Mouse (Mus musculus): ENCODE data around the gene Myoz2. TPM values are rescaled to one million over a fixed set of nuclear protein-coding genes. Genes with fewer than 3 reads are reported as not detected.

Gene Myoz2
- polyA plus RNA-seq, 1 experiment from 2014 or later: 0.62 TPM

- Histone ChIP-seq H3K27ac (ENCODE audit: low read depth, low read length) (no peak overlapping the region), H3K4me3 (ENCODE audit: low read depth, low read length) (no peak overlapping the region), H3K36me3 (ENCODE audit: control insufficient read depth, insufficient read depth, low read length) (no peaks in the 10 kb centered on the region), H3K4me2 (replicated peaks; ENCODE audit: low read depth, low read length) (no peak overlapping the region), H3K9me3 (ENCODE audit: control insufficient read depth, low read length) (no peaks in the 10 kb centered on the region), H3K4me1 (replicated peaks; ENCODE audit: control insufficient read depth, insufficient read depth, low read length) (no peaks in the 10 kb centered on the region), H3K27me3 (ENCODE audit: control insufficient read depth, insufficient read depth, low read length) (no peaks in the 10 kb centered on the region), H3K9ac (ENCODE audit: low read depth, low read length) (no peak overlapping the region)
- ATAC-seq (ENCODE audit: low FRiP score) (no peak), DNase-seq (ENCODE audit: low spot score) (no peak)
- WGBS: 91% methylated on average over 11 of the region's 11 CpGs
Measured at GRCm38 (mm10) chr3:122986906-122987305, 47.9 kb downstream of the Myoz2 start.

GRCm38 (mm10) chr3:122986386-122986785 is 48.4 kb downstream of the Myoz2 start:
- DNase-seq (ENCODE audit: low spot score) (no peak), ATAC-seq (ENCODE audit: low FRiP score) (no peak)
- Histone ChIP-seq H3K27me3 (ENCODE audit: control insufficient read depth, insufficient read depth, low read length) (no peaks in the 10 kb centered on the region), H3K4me1 (replicated peaks; ENCODE audit: control insufficient read depth, insufficient read depth, low read length) (no peaks in the 10 kb centered on the region), H3K36me3 (ENCODE audit: control insufficient read depth, insufficient read depth, low read length) (no peaks in the 10 kb centered on the region), H3K9me3 (ENCODE audit: control insufficient read depth, low read length) (no peaks in the 10 kb centered on the region), H3K27ac (ENCODE audit: low read depth, low read length) (no peak overlapping the region), H3K9ac (ENCODE audit: low read depth, low read length) (no peak overlapping the region), H3K4me3 (ENCODE audit: low read depth, low read length) (no peak overlapping the region), H3K4me2 (replicated peaks; ENCODE audit: low read depth, low read length) (no peak overlapping the region)
- WGBS: 62% methylated on average over 1 of the region's 1 CpGs

- H3K4me2 ChIP-seq (replicated peaks; ENCODE audit: low read depth, low read length): peak overlapping the region; percentile 54
- no peaks in the 10 kb centered on the region for H3K4me1 ChIP-seq (replicated peaks; ENCODE audit: control insufficient read depth, insufficient read depth, low read length)
- WGBS: 22% methylated on average over 13 of the region's 13 CpGs
- peak overlapping the region; percentile 91; the same call in 1 of the 2 replicates for H3K9ac ChIP-seq (ENCODE audit: low read depth, low read length)
- ATAC-seq (ENCODE audit: low FRiP score) (no peak), DNase-seq (ENCODE audit: low spot score) (peak; percentile 39)
- H3K27ac ChIP-seq (ENCODE audit: low read depth, low read length): no peak overlapping the region
- H3K36me3 ChIP-seq (ENCODE audit: control insufficient read depth, insufficient read depth, low read length): no peaks in the 10 kb centered on the region
- no peaks in the 10 kb centered on the region for H3K27me3 ChIP-seq (ENCODE audit: control insufficient read depth, insufficient read depth, low read length)
- no peaks in the 10 kb centered on the region for H3K9me3 ChIP-seq (ENCODE audit: control insufficient read depth, low read length)
- H3K4me3 ChIP-seq (ENCODE audit: low read depth, low read length): peak overlapping the region; percentile 71
Measured at GRCm38 (mm10) chr3:122985183-122985944, 49.5 kb downstream of the Myoz2 start.

GRCm38 (mm10) chr3:122984249-122985182 is 50.3 kb downstream of the Myoz2 start, which contains the start of gene Usp53:
Gene Usp53 (minus strand): TSS chr3:122984510.
- ATAC-seq (ENCODE audit: low FRiP score) (peak; percentile 98), DNase-seq (ENCODE audit: low spot score) (peak; percentile 94)
- Histone ChIP-seq H3K4me2 (replicated peaks; ENCODE audit: low read depth, low read length) (peak within 1 kb of the TSS; percentile 54), H3K27ac (ENCODE audit: low read depth, low read length) (peak within 1 kb of the TSS; percentile 82), H3K9ac (ENCODE audit: low read depth, low read length) (peak within 1 kb of the TSS; percentile 91), H3K36me3 (ENCODE audit: control insufficient read depth, insufficient read depth, low read length) (no peaks in the 10 kb centered on the region), H3K4me3 (ENCODE audit: low read depth, low read length) (peak within 1 kb of the TSS; percentile 71), H3K9me3 (ENCODE audit: control insufficient read depth, low read length) (no peaks in the 10 kb centered on the region), H3K4me1 (replicated peaks; ENCODE audit: control insufficient read depth, insufficient read depth, low read length) (no peaks in the 10 kb centered on the region), H3K27me3 (ENCODE audit: control insufficient read depth, insufficient read depth, low read length) (no peaks in the 10 kb centered on the region)
- under 1% methylated on average over 78 of the region's 94 CpGs for WGBS

GRCm38 (mm10) chr3:122983849-122984248 is 51.0 kb downstream of the Myoz2 start:
- H3K27me3 ChIP-seq (ENCODE audit: control insufficient read depth, insufficient read depth, low read length): no peaks in the 10 kb centered on the region
- ATAC-seq (ENCODE audit: low FRiP score): peak; percentile 88; the same call in 1 of the 2 replicates
- WGBS: under 1% methylated on average over 30 of the region's 30 CpGs
- peak overlapping the region; percentile 71 for H3K4me3 ChIP-seq (ENCODE audit: low read depth, low read length)
- peak overlapping the region; percentile 82 for H3K27ac ChIP-seq (ENCODE audit: low read depth, low read length)
- H3K4me2 ChIP-seq (replicated peaks; ENCODE audit: low read depth, low read length): peak overlapping the region; percentile 54
- H3K36me3 ChIP-seq (ENCODE audit: control insufficient read depth, insufficient read depth, low read length): no peaks in the 10 kb centered on the region
- DNase-seq (ENCODE audit: low spot score): no peak
- peak overlapping the region; percentile 91 for H3K9ac ChIP-seq (ENCODE audit: low read depth, low read length)
- H3K4me1 ChIP-seq (replicated peaks; ENCODE audit: control insufficient read depth, insufficient read depth, low read length): no peaks in the 10 kb centered on the region
- no peaks in the 10 kb centered on the region for H3K9me3 ChIP-seq (ENCODE audit: control insufficient read depth, low read length)

GRCm38 (mm10) chr3:122975964-122976363 is 58.9 kb downstream of the Myoz2 start:
- DNase-seq (ENCODE audit: low spot score) (no peak), ATAC-seq (ENCODE audit: low FRiP score) (no peak)
- Histone ChIP-seq H3K27me3 (ENCODE audit: control insufficient read depth, insufficient read depth, low read length) (no peaks in the 10 kb centered on the region), H3K27ac (ENCODE audit: low read depth, low read length) (no peak overlapping the region), H3K36me3 (ENCODE audit: control insufficient read depth, insufficient read depth, low read length) (no peaks in the 10 kb centered on the region), H3K4me1 (replicated peaks; ENCODE audit: control insufficient read depth, insufficient read depth, low read length) (no peaks in the 10 kb centered on the region), H3K4me2 (replicated peaks; ENCODE audit: low read depth, low read length) (no peak overlapping the region), H3K9me3 (ENCODE audit: control insufficient read depth, low read length) (no peaks in the 10 kb centered on the region), H3K9ac (ENCODE audit: low read depth, low read length) (no peak overlapping the region), H3K4me3 (ENCODE audit: low read depth, low read length) (no peak overlapping the region)
- WGBS: 89% methylated on average over 1 of the region's 1 CpGs

GRCm38 (mm10) chr3:122975363-122975762 is 59.5 kb downstream of the Myoz2 start:
- 87% methylated on average over 4 of the region's 4 CpGs for WGBS
- no peak overlapping the region for H3K27ac ChIP-seq (ENCODE audit: low read depth, low read length)
- ATAC-seq (ENCODE audit: low FRiP score) (no peak), DNase-seq (ENCODE audit: low spot score) (no peak)
- no peaks in the 10 kb centered on the region for H3K27me3 ChIP-seq (ENCODE audit: control insufficient read depth, insufficient read depth, low read length)
- no peaks in the 10 kb centered on the region for H3K36me3 ChIP-seq (ENCODE audit: control insufficient read depth, insufficient read depth, low read length)
- no peaks in the 10 kb centered on the region for H3K9me3 ChIP-seq (ENCODE audit: control insufficient read depth, low read length)
- no peak overlapping the region for H3K4me2 ChIP-seq (replicated peaks; ENCODE audit: low read depth, low read length)
- H3K4me1 ChIP-seq (replicated peaks; ENCODE audit: control insufficient read depth, insufficient read depth, low read length): no peaks in the 10 kb centered on the region
- no peak overlapping the region for H3K4me3 ChIP-seq (ENCODE audit: low read depth, low read length)
- H3K9ac ChIP-seq (ENCODE audit: low read depth, low read length): no peak overlapping the region

- ATAC-seq (ENCODE audit: low FRiP score): no peak
- no peak overlapping the region for H3K27ac ChIP-seq (ENCODE audit: low read depth, low read length)
- no peak for DNase-seq (ENCODE audit: low spot score)
- 56% methylated on average over 3 of the region's 3 CpGs for WGBS
- no peak overlapping the region for H3K4me3 ChIP-seq (ENCODE audit: low read depth, low read length)
- no peaks in the 10 kb centered on the region for H3K4me1 ChIP-seq (replicated peaks; ENCODE audit: control insufficient read depth, insufficient read depth, low read length)
- H3K4me2 ChIP-seq (replicated peaks; ENCODE audit: low read depth, low read length): no peak overlapping the region
- no peak overlapping the region for H3K9ac ChIP-seq (ENCODE audit: low read depth, low read length)
- H3K36me3 ChIP-seq (ENCODE audit: control insufficient read depth, insufficient read depth, low read length): no peaks in the 10 kb centered on the region
- H3K27me3 ChIP-seq (ENCODE audit: control insufficient read depth, insufficient read depth, low read length): no peaks in the 10 kb centered on the region
- no peaks in the 10 kb centered on the region for H3K9me3 ChIP-seq (ENCODE audit: control insufficient read depth, low read length)
Measured at GRCm38 (mm10) chr3:122974833-122975232, 60.0 kb downstream of the Myoz2 start.

Measured in hindbrain, embryonic 11.5 days (tissue).